Mouse (Mus musculus): ENCODE data around the gene Wdr77.
"Not testable (repeated sequence)": the region's sequence is repeated elsewhere in the genome, so short reads cannot be mapped to it uniquely, and the experiment has no call there.

Gene Wdr77

GRCm38 (mm10) chr3:105958974-105959580, at the start of gene Wdr77:
Gene Wdr77, plus strand, starts transcription at chr3:105959369.
- peak; percentile 100 for DNase-seq (ENCODE audit: low read depth, low spot score)

- no peak for DNase-seq (ENCODE audit: low read depth, low spot score)
These were observed 48.5 kb upstream of the Wdr77 start for GRCm38 (mm10) chr3:105910519-105911190.

GRCm38 (mm10) chr3:105912097-105912880, 46.9 kb upstream of the Wdr77 start:
- DNase-seq (ENCODE audit: low read depth, low spot score) = no peak

GRCm38 (mm10) chr3:105913839-105914681, 45.1 kb upstream of the Wdr77 start:
- no peak for DNase-seq (ENCODE audit: low read depth, low spot score)

GRCm38 (mm10) chr3:105915281-105915680, 43.9 kb upstream of the Wdr77 start:
- DNase-seq (ENCODE audit: low read depth, low spot score) = no peak

GRCm38 (mm10) chr3:105916455-105916854, 42.7 kb upstream of the Wdr77 start:
- not testable (repeated sequence) for DNase-seq (ENCODE audit: low read depth, low spot score)

- DNase-seq (ENCODE audit: low read depth, low spot score) = no peak
These were observed 41.4 kb upstream of the Wdr77 start for GRCm38 (mm10) chr3:105917656-105918354.

- DNase-seq (ENCODE audit: low read depth, low spot score) = no peak
These were observed 40.8 kb upstream of the Wdr77 start for GRCm38 (mm10) chr3:105918355-105918745.

GRCm38 (mm10) chr3:105920743-105921142, 38.4 kb upstream of the Wdr77 start:
- DNase-seq (ENCODE audit: low read depth, low spot score) = not testable (repeated sequence)

GRCm38 (mm10) chr3:105921959-105922358, 37.2 kb upstream of the Wdr77 start:
- no peak for DNase-seq (ENCODE audit: low read depth, low spot score)

- no peak for DNase-seq (ENCODE audit: low read depth, low spot score)
These were observed 34.6 kb upstream of the Wdr77 start for GRCm38 (mm10) chr3:105924616-105925015.

GRCm38 (mm10) chr3:105927561-105928194, 31.5 kb upstream of the Wdr77 start:
- no peak for DNase-seq (ENCODE audit: low read depth, low spot score)

- no peak for DNase-seq (ENCODE audit: low read depth, low spot score)
These were observed 31.0 kb upstream of the Wdr77 start for GRCm38 (mm10) chr3:105928195-105928569.

GRCm38 (mm10) chr3:105928781-105929180, 30.4 kb upstream of the Wdr77 start:
- no peak for DNase-seq (ENCODE audit: low read depth, low spot score)

- DNase-seq (ENCODE audit: low read depth, low spot score) = no peak
These were observed 29.3 kb upstream of the Wdr77 start for GRCm38 (mm10) chr3:105929821-105930220.

- DNase-seq (ENCODE audit: low read depth, low spot score) = no peak
These were observed 28.1 kb upstream of the Wdr77 start for GRCm38 (mm10) chr3:105931095-105931494.

- DNase-seq (ENCODE audit: low read depth, low spot score) = no peak
These were observed 26.7 kb upstream of the Wdr77 start, which contains the start of gene I830077J02Rik for GRCm38 (mm10) chr3:105932240-105933071. Gene I830077J02Rik, minus strand, starts transcription at chr3:105932664.

GRCm38 (mm10) chr3:105933926-105934325, 25.2 kb upstream of the Wdr77 start:
- no peak for DNase-seq (ENCODE audit: low read depth, low spot score)

- no peak for DNase-seq (ENCODE audit: low read depth, low spot score)
These were observed 24.1 kb upstream of the Wdr77 start for GRCm38 (mm10) chr3:105935033-105935432.

- no peak for DNase-seq (ENCODE audit: low read depth, low spot score)
These were observed 23.1 kb upstream of the Wdr77 start for GRCm38 (mm10) chr3:105936111-105936510.
